Mouse (Mus musculus): ENCODE data around the gene Junb. TPM values are rescaled to one million over a fixed set of nuclear protein-coding genes. Genes with fewer than 3 reads are reported as not detected.

Junb gene
- total RNA-seq, 4 experiments from 2014 or later, result 17.8 to 32.3 (median 23.9) TPM

DNA sequence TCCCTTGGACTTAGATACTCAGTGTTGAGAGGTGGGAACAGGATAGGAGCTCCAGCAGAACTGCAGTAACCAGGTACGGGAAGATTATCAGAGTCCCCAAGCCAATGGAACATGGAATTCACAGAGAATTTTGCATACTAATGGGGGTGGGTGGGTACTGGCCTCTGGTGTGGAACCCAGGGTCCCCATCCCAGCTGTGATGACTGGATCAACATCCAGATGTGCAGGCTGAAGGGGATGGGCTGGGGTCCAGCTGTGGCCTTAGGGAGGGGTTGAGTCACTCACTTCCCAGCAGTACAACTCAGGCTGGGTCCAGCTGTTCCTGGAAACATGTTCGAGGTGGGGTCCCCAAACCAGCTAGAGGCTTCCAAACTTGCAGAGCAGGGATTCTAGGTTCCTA, 9.4 kb upstream of the Junb start:
- no peak for DNase-seq (ENCODE audit: low spot score)

DNA sequence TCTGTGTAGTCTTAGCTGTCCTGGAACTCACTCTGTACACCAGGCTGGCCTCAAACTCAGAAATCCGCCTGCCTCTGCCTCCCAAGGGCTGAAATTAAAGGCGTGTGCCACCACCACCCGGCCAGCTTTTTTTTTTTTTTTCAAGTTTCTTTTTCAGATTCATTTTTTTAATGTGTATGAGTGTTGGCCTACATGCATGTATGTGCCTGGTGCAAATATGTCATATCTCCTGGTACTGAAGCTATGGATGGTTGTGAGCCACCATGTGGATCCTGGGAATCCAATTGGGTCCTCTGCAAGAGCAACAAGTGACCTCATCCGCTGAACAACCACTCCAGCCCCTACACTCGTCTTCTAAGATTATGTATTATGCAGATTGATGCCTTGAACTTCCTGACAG, 8.9 kb upstream of the Junb start:
- no peak for DNase-seq (ENCODE audit: low spot score)

DNA sequence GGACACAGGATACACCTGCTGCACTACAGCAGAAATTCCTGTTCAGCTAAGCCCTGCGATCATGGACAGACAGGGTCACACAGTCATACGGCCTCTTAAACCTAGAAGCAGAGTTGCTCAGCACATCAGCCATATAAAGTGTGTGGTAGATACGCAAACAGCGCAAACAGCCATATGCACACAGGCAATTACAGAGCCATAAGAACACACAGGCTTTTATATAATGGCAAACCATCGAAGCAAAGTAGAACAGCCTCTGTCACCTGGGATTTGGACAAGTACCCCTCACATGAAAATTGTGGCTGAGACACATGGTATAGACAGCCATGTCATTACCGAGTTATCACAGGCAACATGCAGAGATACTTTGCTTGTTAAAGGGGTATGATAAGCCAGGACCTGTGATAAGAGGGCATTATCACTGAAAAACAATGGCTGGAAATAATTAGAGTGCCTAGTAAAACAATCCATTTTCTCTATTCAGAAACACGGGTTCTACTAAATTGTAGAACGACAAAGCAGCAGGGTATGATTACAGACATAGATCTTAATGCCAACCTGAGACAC, 7.9 kb upstream of the Junb start:
- no peak for DNase-seq (ENCODE audit: low spot score)

- DNase-seq (ENCODE audit: low spot score), result peak; percentile 89
These were observed 7.3 kb upstream of the Junb start for GRCm38 (mm10) chr8:84985684-84986378.

DNA sequence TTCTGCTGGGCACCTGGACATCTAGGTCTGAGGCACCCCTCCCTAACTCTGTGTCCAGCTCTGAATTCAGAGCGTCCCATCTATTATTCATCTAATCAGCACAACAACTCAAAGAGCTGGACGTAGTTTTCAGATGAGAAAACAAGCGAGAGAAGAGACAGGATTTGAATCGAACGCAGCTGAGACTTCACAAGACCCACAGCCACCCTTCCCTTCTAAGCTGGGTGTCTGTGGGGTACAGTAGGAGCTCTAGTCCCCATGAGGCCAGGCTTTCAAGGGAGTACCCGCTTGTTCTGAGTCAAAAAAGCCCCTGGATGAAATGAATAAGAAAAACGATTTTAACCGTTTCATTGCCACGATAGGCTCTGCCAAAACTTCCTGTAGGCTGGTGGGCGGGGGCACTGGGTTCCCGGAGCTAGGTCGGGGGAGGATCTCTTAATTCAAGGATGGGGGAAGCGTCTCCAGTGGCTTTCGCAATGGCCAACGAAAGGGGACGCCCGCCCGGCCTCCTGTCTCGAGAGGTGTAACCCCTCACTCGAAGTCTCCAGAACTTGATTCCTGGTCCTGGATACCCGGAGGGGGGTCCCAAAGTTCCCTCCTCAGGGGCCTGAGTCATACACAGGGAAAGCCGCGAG, 6.6 kb upstream of the Junb start:
- no peak for DNase-seq (ENCODE audit: low spot score)

DNA sequence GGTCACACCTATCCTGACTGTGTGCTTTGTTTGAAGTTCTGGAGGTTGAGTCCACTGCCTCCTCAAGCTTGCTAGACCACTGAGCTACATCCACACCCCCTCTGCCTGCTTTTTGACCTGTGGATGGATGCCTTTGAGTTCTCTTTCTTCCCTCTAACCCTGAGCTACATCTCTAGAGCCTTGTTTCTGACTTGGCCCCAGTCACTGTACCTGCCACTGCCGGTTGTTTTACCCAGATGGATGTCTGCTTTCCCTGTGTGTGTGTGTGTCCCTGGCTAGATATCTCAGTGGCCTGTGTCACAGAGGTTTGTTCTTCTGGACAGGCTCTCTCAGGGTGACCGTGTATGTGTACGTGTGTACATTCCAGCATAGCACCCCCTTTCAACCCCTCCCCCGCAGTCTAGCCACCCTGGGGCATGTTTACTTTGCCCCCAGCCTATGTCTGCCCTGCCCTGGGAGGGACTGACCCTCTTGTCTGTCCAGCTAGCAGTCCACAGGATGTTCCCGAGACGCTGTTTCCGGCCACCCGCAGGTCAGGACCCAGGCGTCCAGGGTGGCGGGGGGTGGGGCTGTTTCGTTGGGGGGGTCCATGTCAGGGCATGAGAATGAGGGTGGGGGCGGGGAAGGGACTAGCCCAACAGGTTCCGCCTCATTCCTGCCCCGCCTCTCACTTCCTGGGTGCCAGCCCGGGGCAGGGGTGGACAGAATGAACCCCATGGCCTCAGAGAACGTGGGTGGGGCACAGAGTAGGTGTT, 6.0 kb upstream of the Junb start:
- peak; percentile 62 for DNase-seq (ENCODE audit: low spot score)

GRCm38 (mm10) chr8:84982499-84983011, 4.0 kb upstream of the Junb start:
- no peak for DNase-seq (ENCODE audit: low spot score)

- no peak for DNase-seq (ENCODE audit: low spot score)
These were observed 3.4 kb upstream of the Junb start for GRCm38 (mm10) chr8:84981644-84982498.

GRCm38 (mm10) chr8:84980622-84981358, 2.3 kb upstream of the Junb start:
- DNase-seq (ENCODE audit: low spot score), result peak; percentile 87

GRCm38 (mm10) chr8:84979599-84980421, 1.3 kb upstream of the Junb start:
- DNase-seq (ENCODE audit: low spot score), result peak; percentile 94

DNA sequence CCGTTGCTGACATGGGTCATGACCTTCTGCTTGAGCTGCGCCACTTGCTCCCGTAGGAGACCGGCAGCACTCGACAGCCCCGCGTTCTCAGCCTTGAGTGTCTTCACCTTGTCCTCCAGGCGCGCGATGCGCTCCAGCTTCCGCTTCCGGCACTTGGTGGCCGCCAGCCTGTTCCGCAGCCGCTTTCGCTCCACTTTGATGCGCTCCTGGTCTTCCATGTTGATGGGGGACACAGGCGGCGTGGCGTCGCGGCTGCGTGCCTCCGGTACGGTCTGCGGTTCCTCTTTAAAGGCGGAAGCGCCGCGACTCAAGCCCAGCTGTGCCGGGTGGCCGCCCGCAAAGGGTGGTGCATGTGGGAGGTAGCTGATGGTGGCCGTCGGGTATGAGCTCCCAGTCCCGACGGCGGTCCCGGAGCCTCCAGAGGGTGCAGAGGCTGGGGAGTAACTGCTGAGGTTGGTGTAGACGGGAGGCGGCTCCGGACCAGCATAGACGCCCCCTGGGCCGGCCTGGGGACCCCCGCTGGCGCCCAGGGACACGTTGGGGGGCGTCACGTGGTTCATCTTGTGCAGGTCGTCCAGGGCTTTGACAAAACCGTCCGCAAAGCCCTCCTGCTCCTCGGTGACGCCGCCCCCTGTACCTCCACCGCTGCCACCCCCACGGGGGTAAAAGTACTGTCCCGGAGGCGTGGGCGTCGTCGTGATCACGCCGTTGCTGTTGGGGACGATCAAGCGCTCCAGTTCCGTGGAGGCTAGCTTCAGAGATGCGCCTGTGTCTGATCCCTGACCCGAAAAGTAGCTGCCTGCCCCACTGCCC, 877 bp downstream of the Junb start:
- peak; percentile 68 for DNase-seq (ENCODE audit: low spot score)

DNA sequence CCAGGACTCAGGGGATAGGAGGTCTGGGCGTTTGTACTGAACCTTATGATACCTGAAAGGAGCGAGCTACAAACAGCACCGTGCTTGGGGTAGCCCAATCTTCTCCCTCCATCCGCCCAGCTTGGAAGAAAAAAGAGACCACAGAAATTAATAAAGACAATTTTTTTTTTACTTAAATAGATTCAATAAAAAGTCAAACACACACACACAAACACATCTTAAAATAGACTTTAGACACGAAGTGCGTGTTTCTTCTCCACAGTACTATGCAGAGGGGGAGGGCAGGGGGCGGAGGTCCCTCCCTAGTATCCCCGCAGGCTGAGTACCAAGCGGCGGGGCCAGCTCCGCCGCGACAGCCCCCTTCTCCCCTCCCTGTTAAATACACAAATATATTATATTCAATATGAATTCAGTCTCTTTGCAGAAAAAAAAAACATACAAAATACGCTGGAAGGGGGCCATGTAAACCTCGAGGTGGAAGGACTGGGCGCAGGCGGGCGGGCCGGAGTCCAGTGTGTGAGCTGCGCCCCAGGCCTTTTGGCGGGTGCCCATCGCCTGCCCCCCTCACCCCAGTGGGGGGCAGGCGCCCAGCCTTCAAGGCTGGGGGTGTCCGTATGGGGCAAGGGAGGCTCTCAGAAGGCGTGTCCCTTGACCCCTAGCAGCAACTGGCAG, 1.6 kb downstream of the Junb start:
- DNase-seq (ENCODE audit: low spot score), result no peak

DNA sequence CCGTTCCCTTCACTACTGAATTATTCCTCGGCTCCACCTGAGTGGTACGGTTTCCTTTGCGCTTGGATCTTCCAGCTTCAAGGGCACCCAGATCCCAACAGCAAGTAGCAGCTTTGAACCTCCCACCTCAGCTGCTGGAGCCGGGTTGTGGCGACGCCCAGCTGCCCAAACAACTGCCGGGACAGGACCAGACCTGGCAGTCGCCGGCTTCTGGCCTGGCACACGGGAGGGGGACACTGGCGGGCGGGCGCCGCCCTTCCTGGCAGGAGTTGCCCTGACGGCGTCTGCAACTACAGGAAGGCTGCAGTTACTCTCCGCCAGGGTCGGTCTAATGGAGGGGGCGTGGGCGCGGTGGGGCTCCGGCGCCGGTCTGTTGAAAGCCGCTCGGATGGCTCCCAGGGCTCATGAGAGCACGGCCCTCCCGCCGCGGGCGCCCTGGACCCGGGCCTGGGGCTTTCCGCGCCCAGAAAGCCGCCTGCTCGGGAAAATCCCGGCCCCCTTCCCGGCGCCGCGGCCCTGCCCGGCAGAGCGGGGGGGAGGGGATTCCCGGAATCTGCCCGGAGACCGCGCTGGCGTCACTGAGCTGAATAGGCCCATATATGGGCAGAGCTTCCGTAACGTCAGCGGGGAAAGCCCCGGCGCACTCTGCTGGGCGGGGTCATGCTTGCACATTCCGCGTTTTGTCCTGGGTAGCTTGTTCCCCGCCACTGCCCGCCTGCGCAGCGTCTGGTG, 2.3 kb downstream of the Junb start:
- DNase-seq (ENCODE audit: low spot score), result peak; percentile 98

DNA sequence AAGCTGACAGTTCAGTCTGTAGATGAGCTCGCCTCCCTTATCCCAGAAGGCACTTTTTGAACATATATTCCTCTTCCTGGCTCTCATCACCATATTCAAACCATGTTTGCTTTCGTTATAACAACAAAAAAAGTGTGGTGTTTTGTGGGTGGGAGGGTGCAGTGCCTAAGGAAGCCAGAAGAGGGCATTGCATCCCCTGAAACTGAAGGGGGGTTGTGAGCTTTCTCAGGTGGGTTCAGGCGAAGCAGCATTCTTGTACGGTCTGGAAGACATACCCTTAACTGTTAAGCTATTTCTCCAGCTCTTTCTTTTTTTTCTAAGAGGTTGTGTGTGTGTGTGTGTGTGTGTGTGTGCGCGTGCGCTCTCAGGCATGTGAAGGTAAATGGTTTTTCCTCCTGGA, 3.1 kb downstream of the Junb start:
- DNase-seq (ENCODE audit: low spot score), result peak; percentile 74

GRCm38 (mm10) chr8:84974543-84975142, 3.9 kb downstream of the Junb start:
- no peak for DNase-seq (ENCODE audit: low spot score)

DNA sequence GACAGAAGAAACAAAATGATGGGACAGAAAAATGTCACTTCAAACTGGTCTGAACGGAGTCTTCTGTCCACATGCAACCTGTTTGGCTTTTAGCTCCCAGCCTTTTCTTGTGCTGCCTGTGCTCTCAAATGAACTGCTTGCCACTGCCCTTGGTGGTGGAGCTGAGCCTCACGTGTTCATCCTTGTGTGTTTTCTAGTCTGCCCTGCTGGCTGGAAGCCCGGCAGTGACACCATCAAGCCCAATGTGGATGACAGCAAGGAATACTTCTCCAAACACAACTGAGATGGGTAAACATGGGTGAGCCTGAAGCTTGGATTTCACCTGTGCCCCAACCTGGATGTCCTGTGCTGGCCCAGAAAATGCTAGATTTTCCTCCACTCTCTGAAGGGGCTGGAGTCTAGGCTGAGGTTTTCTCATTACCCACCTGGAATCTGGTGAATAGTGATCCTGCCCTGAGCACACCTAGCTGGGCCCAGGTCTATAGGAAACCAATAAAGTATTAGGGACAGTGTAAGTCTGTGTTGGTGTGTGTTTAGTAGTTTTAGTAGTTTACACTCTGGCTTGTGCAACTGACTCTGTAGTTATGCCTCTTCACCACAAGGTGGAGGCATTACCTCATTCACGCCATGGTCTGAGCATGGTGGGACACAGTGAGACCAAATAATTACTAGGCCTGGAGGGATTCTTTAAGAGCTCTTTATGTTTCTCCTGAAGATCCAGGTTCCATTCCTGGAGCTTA, 4.5 kb downstream of the Junb start:
- peak; percentile 71 for DNase-seq (ENCODE audit: low spot score)

Measured in heart, adult 8-10 months (tissue).